9 mouse cellular contexts compared by ENCODE assay signal in genomic region chr4:135565400-135565799, GRCm38 (mm10). TPM values are rescaled to one million over a fixed set of nuclear protein-coding genes. Genes with fewer than 3 reads are reported as not detected.
A peak's percentile ranks its signal among the peaks of the same experiment; 100 is the strongest.
DNase-seq lines count a peak whose midpoint lies in the region; ATAC-seq and TF ChIP-seq lines count a peak whose summit lies in the region.
"Had no signal": no experiment of that assay in that cellular context is flagged by ENCODE, and none has a peak within 500 bp of the region (broad histone marks: within the 10 kb centered on the region; RNA-seq: fewer than 3 reads in every experiment).

No protein-coding gene starts in this region.

- no peak for TF ChIP-seq CTCF in lung, embryonic 14.5 days (IDR thresholded peaks at IDR 0.05; ENCODE audit: low read depth)
- TF ChIP-seq CTCF in gastrocnemius, adult 2 months (IDR thresholded peaks at IDR 0.05): no peak

- H3K9ac ChIP-seq in intestine, embryonic 15.5 days: no peak overlapping the region
- no peak overlapping the region for H3K9ac ChIP-seq in lung, embryonic 14.5 days

- no peak overlapping the region for H3K4me3 ChIP-seq in intestine, embryonic 15.5 days (replicated peaks)
- no peak overlapping the region for H3K4me3 ChIP-seq in lung, embryonic 14.5 days (ENCODE audit: low read depth, low read length)
- H3K4me3 ChIP-seq in gastrocnemius, adult 2 months: no peak overlapping the region

- 44% methylated on average over 9 of the region's 9 CpGs for WGBS in intestine, embryonic 15.5 days
- WGBS in lung, embryonic 14.5 days: 22% methylated on average over 9 of the region's 9 CpGs

- peaks cover 45% of the 10 kb centered on the region for H3K4me1 ChIP-seq in intestine, embryonic 15.5 days (replicated peaks)
- H3K4me1 ChIP-seq in lung, embryonic 14.5 days (ENCODE audit: insufficient read depth): peaks cover 19% of the 10 kb centered on the region

- H3K36me3 ChIP-seq in intestine, embryonic 15.5 days: no peaks in the 10 kb centered on the region
- H3K36me3 ChIP-seq in lung, embryonic 14.5 days (ENCODE audit: insufficient read depth): no peaks in the 10 kb centered on the region

- no peaks in the 10 kb centered on the region for H3K9me3 ChIP-seq in intestine, embryonic 15.5 days
- H3K9me3 ChIP-seq in lung, embryonic 14.5 days (ENCODE audit: low read depth, low read length): no peaks in the 10 kb centered on the region

- no peak overlapping the region for H3K4me2 ChIP-seq in intestine, embryonic 15.5 days (replicated peaks)
- no peak overlapping the region for H3K4me2 ChIP-seq in lung, embryonic 14.5 days

- H3K27me3 ChIP-seq in intestine, embryonic 15.5 days (replicated peaks): peaks cover 3% of the 10 kb centered on the region; the same call in 1 of the 2 replicates
- H3K27me3 ChIP-seq in lung, embryonic 14.5 days (ENCODE audit: insufficient read depth, low read length): peaks cover 14% of the 10 kb centered on the region

- intact Hi-C loops in gastrocnemius, adult 2 months (cut with DNase I): no loop called here

- ATAC-seq in intestine, embryonic 15.5 days: peak; percentile 73
- peak; percentile 33; the same call in 1 of the 2 replicates for ATAC-seq in lung, embryonic 14.5 days (ENCODE audit: insufficient read depth)

- H3K27ac ChIP-seq in intestine, embryonic 15.5 days: 0 out of 2 replicates have a peak overlapping the region, but pooled peaks have one; percentile 36
- 0 out of 2 replicates have a peak overlapping the region, but pooled peaks have one; percentile 15 for H3K27ac ChIP-seq in lung, embryonic 14.5 days (ENCODE audit: low read depth)
- H3K27ac ChIP-seq in gastrocnemius, adult 2 months: no peak overlapping the region

- DNase-seq in adrenal gland, postnatal 10 days: peak; percentile 66
- DNase-seq in adrenal gland, postnatal 4 days (ENCODE audit: low spot score in 2 of 2): no peak
- DNase-seq in adrenal gland, postnatal 36 days: peak; percentile 40 to 57
- peak; percentile 79 for DNase-seq in lung, embryonic 14.5 days
- no peak for DNase-seq in frontal cortex, postnatal 36 days (ENCODE audit: low spot score in 2 of 2)
- no peak for DNase-seq in gastrocnemius, adult 2 months
- no peak for DNase-seq in embryo, embryonic 10 days (ENCODE audit: low spot score)
- DNase-seq: thymus, postnatal 25 days had no signal

RNA-seq across cellular contexts. Expression of gene Grhl3, which starts 8.0 kb away (rescaled TPM):
- under 1 TPM; 0.33 TPM for total RNA-seq in adrenal gland, postnatal 10 days (2021)
- under 1 TPM; 0.14 to 0.22 TPM for total RNA-seq in adrenal gland, postnatal 4 days (2021)
- not detected for total RNA-seq in adrenal gland, postnatal 36 days (2021)
- polyA plus RNA-seq in intestine, embryonic 15.5 days (2015; fragmentation: Nextera tagmentation; extraction: Ambion mirVana): 4.3 and 4.4 TPM in 2 replicates
- polyA plus RNA-seq in lung, embryonic 14.5 days (2014; fragmentation: Nextera tagmentation; extraction: Ambion mirVana): 2.5 and 3.3 TPM in 2 replicates
- total RNA-seq in gastrocnemius, adult 2 months (2021): not detected

Comparison
In these comparisons a context has a peak if more than half of its experiments do, and no peak if none do; other contexts are left out.
1. DNase-seq: peak in adrenal gland, postnatal 10 days (single experiment), adrenal gland, postnatal 36 days (2 of 2) and lung, embryonic 14.5 days (single experiment); none in adrenal gland, postnatal 4 days (0 of 2), frontal cortex, postnatal 36 days (0 of 2), gastrocnemius, adult 2 months (single experiment) and embryo, embryonic 10 days (single experiment).